Comparison of ENCODE assay signal across 36 mouse cellular contexts in the genomic region with DNA sequence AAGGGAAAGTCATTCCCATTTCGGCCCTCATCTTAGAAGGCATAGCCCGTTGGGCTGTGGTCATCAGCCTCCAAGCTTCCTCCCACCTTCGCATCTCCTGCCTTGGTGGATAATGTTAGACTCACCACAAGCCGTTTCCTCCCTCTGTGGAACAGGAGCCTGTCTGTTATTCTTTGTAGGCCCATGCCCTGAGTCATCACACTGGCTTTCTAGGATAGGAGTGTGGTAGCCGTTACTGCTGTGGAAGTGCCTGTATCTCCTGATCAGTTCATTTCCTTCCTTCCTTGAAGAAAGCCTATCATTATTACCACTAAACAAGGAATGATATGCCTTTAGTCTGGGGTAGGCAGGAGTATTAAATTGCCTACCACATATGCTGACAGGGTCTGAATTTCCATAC. TPM values are rescaled to one million over a fixed set of nuclear protein-coding genes. Genes with fewer than 3 reads are reported as not detected.
"Had no signal": no experiment of that assay in that cellular context is flagged by ENCODE, and none has a peak within 500 bp of the region (broad histone marks: within the 10 kb centered on the region; RNA-seq: fewer than 3 reads in every experiment).

No protein-coding gene starts in this region.

- H3K4me3 ChIP-seq: heart, adult 2 months; heart, embryonic 13.5 days; heart, embryonic 15.5 days; hindbrain, embryonic 13.5 days; intestine, embryonic 15.5 days; layer of hippocampus, adult 2 months; left cerebral cortex, adult 2 months; limb, embryonic 12.5 days; liver, embryonic 13.5 days; liver, embryonic 15.5 days had no signal

- DNase-seq: gastrocnemius, postnatal 36 days; heart, adult 11 months; kidney, adult 18-20 months; kidney, adult 8-10 months; kidney, postnatal 10 days; kidney, postnatal 25 days; kidney, postnatal 4 days; left cerebral cortex, postnatal 4 days; liver; liver, embryonic 13.5 days had no signal

- H3K27ac ChIP-seq: heart, embryonic 13.5 days; heart, embryonic 15.5 days; hindbrain, embryonic 13.5 days; intestine, embryonic 15.5 days; layer of hippocampus, adult 2 months; left cerebral cortex, adult 2 months; limb, embryonic 12.5 days; liver, embryonic 13.5 days; liver, embryonic 15.5 days had no signal

- H3K27me3 ChIP-seq: heart, embryonic 13.5 days; heart, embryonic 15.5 days; hindbrain, embryonic 13.5 days; intestine, embryonic 15.5 days; limb, embryonic 12.5 days; liver, embryonic 13.5 days; liver, embryonic 15.5 days had no signal

- H3K4me1 ChIP-seq: hindbrain, embryonic 13.5 days; intestine, embryonic 15.5 days; limb, embryonic 12.5 days; liver, embryonic 13.5 days; liver, embryonic 15.5 days had no signal

- ATAC-seq: hindbrain, embryonic 16.5 days; inflammation-experienced regulatory T-cells, adult 6 months; intestine, embryonic 15.5 days; intestine, postnatal 0 days had no signal

- H3K9me3 ChIP-seq: heart, embryonic 13.5 days; heart, embryonic 15.5 days; hindbrain, embryonic 13.5 days; intestine, embryonic 15.5 days; limb, embryonic 12.5 days; liver, embryonic 13.5 days; liver, embryonic 15.5 days had no signal

- H3K36me3 ChIP-seq: intestine, embryonic 15.5 days had no signal

RNA-seq across cellular contexts. Expression of a gene that starts 41.1 kb away (rescaled TPM):
- total RNA-seq: gastrocnemius, adult 8-10 months; gastrocnemius, postnatal 14 days; gastrocnemius, postnatal 36 days; heart, adult 2 months; heart, postnatal 14 days; heart, postnatal 36 days; hematopoietic stem cell, adult 5-6 weeks; left cerebral cortex, adult 2 months; left cerebral cortex, postnatal 4 days had no signal
- polyA plus RNA-seq: gonadal fat pad, adult 2 months; heart, embryonic 13.5 days; heart, embryonic 15.5 days; hindbrain, embryonic 11.5 days; intestine, postnatal 0 days; kidney, embryonic 14.5 days; kidney, embryonic 16.5 days; limb, embryonic 12.5 days; liver, embryonic 13.5 days; liver, embryonic 15.5 days had no signal

RNA-seq across cellular contexts. Expression of a gene that starts 52.7 kb away (rescaled TPM):
- total RNA-seq: hematopoietic stem cell, adult 5-6 weeks; layer of hippocampus, adult 2 months; layer of hippocampus, postnatal 10 days; layer of hippocampus, postnatal 25 days; left cerebral cortex, adult 2 months; left cerebral cortex, postnatal 10 days; left cerebral cortex, postnatal 25 days; left cerebral cortex, postnatal 4 days had no signal
- polyA plus RNA-seq: gonadal fat pad, adult 2 months; heart, embryonic 13.5 days; heart, postnatal 0 days; hindbrain, embryonic 16.5 days; inflammation-experienced regulatory T-cells, adult 6 months; intestine, embryonic 15.5 days; intestine, postnatal 0 days; kidney, embryonic 14.5 days had no signal
